Mouse (Mus musculus): ENCODE results near the gene Spef1. TPM values are rescaled to one million over a fixed set of nuclear protein-coding genes. Genes with fewer than 3 reads are reported as not detected.

The Spef1 gene
- polyA plus RNA-seq, 1 experiment from 2014 or later, result 11.5 TPM

DNA sequence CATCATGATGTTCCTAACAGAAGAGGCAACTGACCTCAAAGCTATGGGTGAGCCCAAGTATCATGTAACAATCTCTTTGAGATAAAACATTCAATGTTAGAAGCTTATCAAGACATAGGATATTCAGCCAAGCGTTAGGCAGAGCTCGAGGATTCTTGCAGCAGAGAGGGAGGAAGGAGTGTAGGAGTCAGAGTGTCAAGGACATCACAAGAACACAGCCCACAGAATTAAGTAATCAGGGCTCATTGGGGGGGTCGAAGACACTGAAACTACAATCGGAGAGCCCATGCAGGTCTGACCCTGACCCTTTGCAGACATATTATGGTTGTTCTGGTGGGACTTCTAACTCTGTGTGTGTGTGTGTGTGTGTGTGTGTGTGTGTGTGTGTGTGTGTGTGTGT is 32.9 kb upstream of the Spef1 start:
- no peak for ATAC-seq
- Histone ChIP-seq H3K9me3 (no peaks in the 10 kb centered on the region), H3K9ac (replicated peaks) (no peak overlapping the region), H3K27me3 (no peaks in the 10 kb centered on the region), H3K27ac (no peak overlapping the region), H3K36me3 (no peaks in the 10 kb centered on the region), H3K4me1 (replicated peaks) (no peaks in the 10 kb centered on the region), H3K4me2 (replicated peaks) (no peak overlapping the region), H3K4me3 (replicated peaks) (no peak overlapping the region)
- WGBS, result 72% methylated on average over 4 of the region's 4 CpGs

- Histone ChIP-seq H3K4me2 (replicated peaks) (no peak overlapping the region), H3K9ac (replicated peaks) (no peak overlapping the region), H3K27ac (no peak overlapping the region), H3K27me3 (no peaks in the 10 kb centered on the region), H3K9me3 (no peaks in the 10 kb centered on the region), H3K4me3 (replicated peaks) (no peak overlapping the region), H3K4me1 (replicated peaks) (peaks cover 11% of the 10 kb centered on the region), H3K36me3 (peaks cover 18% of the 10 kb centered on the region)
- ATAC-seq, result no peak
- 92% methylated on average over 7 of the region's 7 CpGs for WGBS
These were observed 29.1 kb upstream of the Spef1 start for GRCm38 (mm10) chr2:131215941-131216858.

DNA sequence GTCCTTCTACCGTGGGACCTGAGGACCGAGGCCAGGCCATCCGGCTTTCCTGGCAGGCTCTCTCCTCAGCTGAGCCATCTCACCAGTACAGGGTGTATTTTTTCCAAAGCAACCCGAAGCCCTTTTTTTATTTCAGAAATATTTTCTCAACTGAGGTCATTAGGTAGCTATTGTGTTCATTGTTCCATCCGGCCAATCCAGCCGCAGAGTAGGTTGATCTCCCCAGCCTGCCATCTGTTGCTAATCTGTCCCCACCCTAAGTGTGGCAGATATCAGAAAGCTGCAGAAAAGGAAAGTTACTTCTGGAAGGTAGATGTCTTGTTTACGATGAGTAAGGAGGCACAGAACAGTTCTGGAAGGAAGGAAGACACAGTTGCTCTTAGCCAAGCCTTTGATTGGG is 26.7 kb upstream of the Spef1 start:
- WGBS, result 93% methylated on average over 7 of the region's 7 CpGs
- Histone ChIP-seq H3K9me3 (no peaks in the 10 kb centered on the region), H3K4me3 (replicated peaks) (no peak overlapping the region), H3K27ac (no peak overlapping the region), H3K9ac (replicated peaks) (no peak overlapping the region; the same call in 1 of the 2 replicates), H3K4me1 (replicated peaks) (peaks cover 23% of the 10 kb centered on the region), H3K27me3 (no peaks in the 10 kb centered on the region), H3K36me3 (peaks cover 18% of the 10 kb centered on the region), H3K4me2 (replicated peaks) (no peak overlapping the region)
- no peak for ATAC-seq

GRCm38 (mm10) chr2:131211026-131211615 is 24.0 kb upstream of the Spef1 start:
- Histone ChIP-seq H3K27me3 (no peaks in the 10 kb centered on the region), H3K4me1 (replicated peaks) (peaks cover 23% of the 10 kb centered on the region), H3K9ac (replicated peaks) (peak overlapping the region; percentile 73), H3K27ac (peak overlapping the region; percentile 88), H3K9me3 (no peaks in the 10 kb centered on the region), H3K4me2 (replicated peaks) (peak overlapping the region; percentile 67), H3K4me3 (replicated peaks) (peak overlapping the region; percentile 60), H3K36me3 (peaks cover 18% of the 10 kb centered on the region)
- WGBS, result 75% methylated on average over 9 of the region's 9 CpGs
- ATAC-seq, result no peak

DNA sequence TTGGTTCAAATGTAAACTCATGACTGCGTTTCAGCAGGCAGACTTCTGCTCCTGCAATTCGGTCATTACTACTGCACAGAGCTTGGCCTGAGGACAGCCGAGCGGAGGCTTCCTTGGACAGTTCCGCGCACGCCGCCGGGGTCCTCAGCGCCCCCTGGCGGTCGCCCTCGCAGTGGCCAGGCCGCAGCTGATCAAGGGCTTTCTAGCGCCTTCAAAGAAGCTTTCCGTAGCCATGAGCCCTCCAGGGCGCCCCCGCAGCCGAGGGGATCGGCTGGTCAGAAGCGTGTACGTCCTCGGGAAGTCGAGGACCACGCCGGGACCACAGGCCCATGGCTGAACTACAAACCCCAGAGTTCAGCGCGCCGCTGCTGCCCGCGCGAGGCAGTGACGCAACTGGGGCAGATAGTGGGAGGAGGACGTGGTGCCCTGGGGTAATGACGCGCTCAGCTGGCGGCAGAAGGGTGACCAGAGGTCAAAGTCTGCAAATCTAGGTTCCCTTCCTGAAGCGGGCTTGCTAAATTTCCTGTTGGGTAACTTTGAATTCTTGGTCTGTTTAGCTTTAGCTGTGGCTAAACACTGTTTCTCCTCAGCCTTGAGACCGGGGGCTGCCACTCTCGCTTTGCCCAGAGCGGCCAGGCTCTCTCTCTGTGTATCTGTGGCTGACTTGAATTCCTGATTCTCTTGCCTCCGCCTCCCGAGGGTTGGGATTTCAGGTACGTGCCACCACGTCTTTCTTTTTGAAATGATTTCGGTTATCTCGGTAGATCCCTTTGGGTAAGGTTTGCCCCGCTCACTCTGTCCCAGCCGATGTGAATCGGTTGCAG is 23.1 kb upstream of the Spef1 start:
- H3K36me3 ChIP-seq, result peaks cover 18% of the 10 kb centered on the region
- H3K9me3 ChIP-seq, result no peaks in the 10 kb centered on the region
- peak overlapping the region; percentile 88 for H3K27ac ChIP-seq
- peak overlapping the region; percentile 60 for H3K4me3 ChIP-seq (replicated peaks)
- peak overlapping the region; percentile 67 for H3K4me2 ChIP-seq (replicated peaks)
- H3K9ac ChIP-seq (replicated peaks), result peak overlapping the region; percentile 73
- peaks cover 23% of the 10 kb centered on the region for H3K4me1 ChIP-seq (replicated peaks)
- WGBS, result 2% methylated on average over 50 of the region's 50 CpGs
- peak; percentile 97 for ATAC-seq
- no peaks in the 10 kb centered on the region for H3K27me3 ChIP-seq

- H3K27ac ChIP-seq, result peak overlapping the region; percentile 88
- peak overlapping the region; percentile 60 for H3K4me3 ChIP-seq (replicated peaks)
- H3K36me3 ChIP-seq, result peaks cover 18% of the 10 kb centered on the region
- ATAC-seq, result peak; percentile 32; the same call in 1 of the 2 replicates
- no peaks in the 10 kb centered on the region for H3K27me3 ChIP-seq
- H3K9me3 ChIP-seq, result no peaks in the 10 kb centered on the region
- H3K4me1 ChIP-seq (replicated peaks), result peaks cover 23% of the 10 kb centered on the region
- peak overlapping the region; percentile 73 for H3K9ac ChIP-seq (replicated peaks)
- WGBS, result 79% methylated on average over 4 of the region's 4 CpGs
- peak overlapping the region; percentile 67 for H3K4me2 ChIP-seq (replicated peaks)
These were observed 22.2 kb upstream of the Spef1 start for GRCm38 (mm10) chr2:131209125-131209795.

- Histone ChIP-seq H3K4me1 (replicated peaks) (peaks cover 19% of the 10 kb centered on the region), H3K27me3 (no peaks in the 10 kb centered on the region), H3K9me3 (no peaks in the 10 kb centered on the region), H3K27ac (no peak overlapping the region), H3K36me3 (peaks cover 11% of the 10 kb centered on the region), H3K4me2 (replicated peaks) (no peak overlapping the region), H3K9ac (replicated peaks) (no peak overlapping the region), H3K4me3 (replicated peaks) (no peak overlapping the region)
- 97% methylated on average over 2 of the region's 2 CpGs for WGBS
- ATAC-seq, result no peak
These were observed 21.3 kb upstream of the Spef1 start for GRCm38 (mm10) chr2:131208356-131208755.

- Histone ChIP-seq H3K36me3 (no peaks in the 10 kb centered on the region), H3K4me2 (replicated peaks) (no peak within 1 kb of the TSS), H3K4me1 (replicated peaks) (peaks cover 16% of the 10 kb centered on the region), H3K4me3 (replicated peaks) (no peak within 1 kb of the TSS), H3K9me3 (no peaks in the 10 kb centered on the region), H3K27me3 (no peaks in the 10 kb centered on the region), H3K9ac (replicated peaks) (no peak within 1 kb of the TSS), H3K27ac (no peak within 1 kb of the TSS)
- no peak for ATAC-seq
- 91% methylated on average over 4 of the region's 4 CpGs for WGBS
These were observed 19.7 kb upstream of the Spef1 start, which contains the start of gene Ap5s1 for GRCm38 (mm10) chr2:131206778-131207177. Gene Ap5s1 (plus strand): TSS chr2:131207078.

GRCm38 (mm10) chr2:131205521-131206182 is 18.6 kb upstream of the Spef1 start:
- peaks cover 7% of the 10 kb centered on the region for H3K4me1 ChIP-seq (replicated peaks)
- ATAC-seq, result no peak
- WGBS, result 87% methylated on average over 8 of the region's 8 CpGs

GRCm38 (mm10) chr2:131204410-131204981 is 17.4 kb upstream of the Spef1 start:
- Histone ChIP-seq H3K9ac (replicated peaks) (no peak overlapping the region), H3K4me3 (replicated peaks) (no peak overlapping the region), H3K36me3 (peaks cover 6% of the 10 kb centered on the region), H3K9me3 (no peaks in the 10 kb centered on the region), H3K27ac (no peak overlapping the region), H3K4me1 (replicated peaks) (peaks cover 4% of the 10 kb centered on the region), H3K4me2 (replicated peaks) (no peak overlapping the region), H3K27me3 (no peaks in the 10 kb centered on the region)
- ATAC-seq, result 0 out of 2 replicates have a peak, but pooled peaks have one; percentile 21
- 66% methylated on average over 7 of the region's 7 CpGs for WGBS

More at GRCm38 (mm10) chr2:131205521-131206182, 18.6 kb upstream of the Spef1 start:
- H3K9me3 ChIP-seq, result no peaks in the 10 kb centered on the region
- no peak overlapping the region for H3K4me2 ChIP-seq (replicated peaks)
- H3K27me3 ChIP-seq, result no peaks in the 10 kb centered on the region
- H3K27ac ChIP-seq, result no peak overlapping the region
- no peak overlapping the region for H3K9ac ChIP-seq (replicated peaks)
- H3K36me3 ChIP-seq, result no peaks in the 10 kb centered on the region
- no peak overlapping the region for H3K4me3 ChIP-seq (replicated peaks)
